Mouse (Mus musculus) embryonic facial prominence, embryonic 10.5 days (tissue): ENCODE data around the gene Aldh4a1. TPM values are rescaled to one million over a fixed set of nuclear protein-coding genes. Genes with fewer than 3 reads are reported as not detected.

Experiments
- DNase-seq: peaks from one replicate; pipeline ENCODE4 v3.0.0-alpha.2; 2017; ENCODE audit warnings: low spot score
- H3K27ac ChIP-seq: fragments of 300-500 bp; sonication (generic); replicated peaks from 2 replicates; pipeline ENCODE4 v1.5.1; 2016; ENCODE audit warnings: mild to moderate bottlenecking
- H3K27me3 ChIP-seq: fragments of 300-500 bp; sonication (generic); replicated peaks from 2 replicates; pipeline ENCODE4 v1.6.1; 2016; ENCODE audit warnings: low read depth, mild to moderate bottlenecking; ENCODE audit not compliant: poor library complexity, severe bottlenecking
- H3K36me3 ChIP-seq: fragments of 300-500 bp; sonication (generic); replicated peaks from 2 replicates; pipeline ENCODE4 v1.6.1; 2016; ENCODE audit warnings: mild to moderate bottlenecking, moderate library complexity
- H3K4me1 ChIP-seq: fragments of 300-500 bp; sonication (generic); 2 replicates; pipeline ENCODE4 v1.6.1; 2016
- H3K4me3 ChIP-seq: fragments of 300-500 bp; sonication (generic); 2 replicates; pipeline ENCODE4 v1.5.1; 2016; ENCODE audit warnings: mild to moderate bottlenecking, moderate library complexity
- H3K9me3 ChIP-seq: fragments of 300-500 bp; sonication (generic); 2 replicates; pipeline ENCODE4 v1.6.1; 2016; ENCODE audit warnings: mild to moderate bottlenecking
- WGBS: fragments of 180-500 bp; shearing (Covaris S2); methylation state at CpG from one replicate; pipeline ENCODE4 v1.1.7; 2016; 5-methylcytosine and 5-hydroxymethylcytosine counted together
- polyA plus RNA-seq: library from polyadenylated mRNA; unstranded; fragments of >200 nt; fragmentation: Nextera tagmentation; extraction: Ambion mirVana; gene quantifications from 2 replicates; pipeline ENCODE4 v1.2.1, GENCODE M21; 2016

Gene Aldh4a1
- polyA plus RNA-seq, 1 experiment from 2014 or later: 24.4 TPM

DNA sequence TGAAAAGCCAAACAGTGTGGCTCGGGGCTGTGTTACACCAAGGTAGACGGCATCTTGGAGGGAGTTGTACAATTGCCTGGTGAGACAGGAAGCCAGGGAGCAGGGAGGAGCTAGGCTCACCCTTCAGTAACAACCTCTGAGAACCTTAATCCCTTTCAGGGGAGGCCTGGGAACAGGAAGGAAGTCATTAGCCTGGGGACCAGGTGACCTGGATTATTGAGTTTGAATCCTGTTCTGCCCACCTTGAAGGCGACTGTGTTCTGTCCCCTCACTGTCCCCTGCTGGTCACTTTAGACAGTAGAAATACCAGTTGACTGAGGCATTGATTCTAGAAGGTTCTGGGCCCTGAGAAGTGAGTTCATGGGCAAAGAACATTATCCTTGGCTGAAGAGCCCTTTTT lies 28.6 kb upstream of the Aldh4a1 start:
- H3K4me1 ChIP-seq: peaks cover 95% of the 10 kb centered on the region
- peak overlapping the region; percentile 58; the same call in 1 of the 2 replicates for H3K27ac ChIP-seq
- H3K27me3 ChIP-seq: no peaks in the 10 kb centered on the region
- no peaks in the 10 kb centered on the region for H3K9me3 ChIP-seq
- H3K36me3 ChIP-seq: no peaks in the 10 kb centered on the region
- WGBS: 36% methylated on average over 3 of the region's 3 CpGs
- no peak for DNase-seq
- no peak overlapping the region for H3K4me3 ChIP-seq

DNA sequence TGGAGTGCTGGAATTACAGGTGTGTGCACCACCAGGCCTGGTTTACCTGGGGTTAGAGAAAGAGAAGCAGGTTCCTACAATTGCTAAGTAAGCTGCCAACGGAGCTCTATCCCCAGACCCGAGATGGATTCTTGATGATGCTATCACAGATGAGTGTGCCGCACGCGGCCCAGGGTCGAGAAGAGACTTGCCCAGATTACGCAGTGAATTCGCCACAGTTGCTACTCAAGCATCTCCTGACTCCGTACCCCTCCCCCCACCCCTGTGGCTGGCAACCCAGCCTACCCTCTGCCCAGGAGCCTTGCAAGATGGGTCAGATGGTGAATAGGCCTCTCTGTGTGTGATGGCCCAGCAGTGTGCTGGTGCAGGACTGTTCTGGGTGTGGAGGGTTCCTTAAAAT lies 26.0 kb upstream of the Aldh4a1 start:
- H3K27ac ChIP-seq: peak overlapping the region; percentile 88
- peak overlapping the region; percentile 1; the same call in 1 of the 2 replicates for H3K4me3 ChIP-seq
- no peaks in the 10 kb centered on the region for H3K36me3 ChIP-seq
- WGBS: 16% methylated on average over 9 of the region's 9 CpGs
- H3K27me3 ChIP-seq: no peaks in the 10 kb centered on the region
- no peaks in the 10 kb centered on the region for H3K9me3 ChIP-seq
- peak; percentile 53 for DNase-seq
- peaks cover 96% of the 10 kb centered on the region for H3K4me1 ChIP-seq

DNA sequence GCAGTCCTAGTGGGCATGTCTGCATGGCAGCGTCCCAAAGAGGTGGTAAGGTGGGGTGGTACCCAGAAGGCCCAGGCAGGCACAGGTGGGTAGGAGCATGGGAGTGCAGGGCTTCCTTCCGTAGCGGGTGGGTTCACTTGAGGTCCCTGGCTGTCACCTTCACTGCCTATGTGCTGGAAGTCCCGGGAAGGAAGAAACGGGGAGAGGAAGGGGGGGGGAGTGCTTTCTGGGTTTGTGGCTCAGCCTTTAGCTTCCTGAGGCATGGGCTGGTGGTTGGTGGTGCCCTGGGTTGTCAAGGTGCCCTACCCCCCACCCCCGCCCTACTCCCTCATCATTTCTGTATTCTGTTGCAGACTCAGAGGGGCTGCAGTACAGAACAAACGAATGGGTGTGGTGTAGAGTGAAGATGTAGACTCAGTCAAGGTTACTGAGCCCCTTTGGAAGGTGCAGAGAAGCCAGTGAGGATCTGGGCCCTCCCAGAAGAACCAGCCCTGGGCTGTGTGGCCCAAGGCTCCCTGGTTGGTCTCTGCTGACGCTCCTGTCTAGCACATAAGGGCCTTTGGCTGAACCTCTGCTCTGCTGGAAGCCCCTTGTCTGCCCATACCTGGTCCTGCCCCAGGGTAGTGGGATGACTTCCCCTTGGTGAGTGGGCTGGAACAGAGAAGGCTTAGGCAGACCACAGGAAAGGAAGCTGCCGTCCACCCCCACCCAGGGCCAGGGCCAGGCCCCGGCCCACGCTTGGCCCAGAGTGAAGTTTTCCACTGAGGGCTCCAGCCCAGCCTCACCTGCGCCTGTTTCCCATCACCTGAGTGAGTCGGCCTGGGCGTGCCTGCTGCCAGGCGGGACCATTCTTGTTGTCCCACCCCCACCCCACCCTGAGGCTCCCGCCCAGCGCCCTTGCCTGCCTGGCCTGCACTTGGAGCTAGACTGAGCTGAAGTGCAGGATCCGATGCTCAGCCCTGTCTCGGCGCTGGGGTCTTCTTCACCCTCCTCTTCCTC lies 25.1 kb upstream of the Aldh4a1 start:
- H3K9me3 ChIP-seq: no peaks in the 10 kb centered on the region
- no peaks in the 10 kb centered on the region for H3K36me3 ChIP-seq
- H3K27me3 ChIP-seq: no peaks in the 10 kb centered on the region
- whole genome bisulfite sequencing: 50% methylated on average over 20 of the region's 20 CpGs
- H3K4me1 ChIP-seq: peaks cover 98% of the 10 kb centered on the region
- no peak for DNase-seq
- H3K27ac ChIP-seq: peak overlapping the region; percentile 88
- H3K4me3 ChIP-seq: peak overlapping the region; percentile 41; the same call in 1 of the 2 replicates

DNA sequence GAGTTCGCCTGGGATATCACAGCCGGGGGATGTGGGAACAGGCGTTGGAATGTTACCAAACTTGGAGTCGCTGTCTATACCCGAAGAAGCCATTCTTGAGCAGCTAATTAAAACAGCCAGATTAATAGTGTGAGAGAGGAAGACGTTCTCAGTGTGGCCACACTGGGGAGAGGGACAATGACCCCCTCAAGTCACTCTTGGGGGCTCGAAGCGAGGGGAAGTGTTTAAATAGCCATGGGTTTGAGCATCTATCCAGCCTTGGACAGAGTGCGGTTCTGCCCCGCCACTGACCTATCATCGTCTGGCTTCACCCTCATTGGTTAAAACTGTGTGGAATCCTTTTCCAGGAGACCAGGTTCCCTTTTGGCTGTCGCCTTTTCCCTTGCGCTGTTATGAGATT lies 24.3 kb upstream of the Aldh4a1 start:
- Histone ChIP-seq H3K4me3 (peak overlapping the region; percentile 41), H3K4me1 (peaks cover 97% of the 10 kb centered on the region)

DNA sequence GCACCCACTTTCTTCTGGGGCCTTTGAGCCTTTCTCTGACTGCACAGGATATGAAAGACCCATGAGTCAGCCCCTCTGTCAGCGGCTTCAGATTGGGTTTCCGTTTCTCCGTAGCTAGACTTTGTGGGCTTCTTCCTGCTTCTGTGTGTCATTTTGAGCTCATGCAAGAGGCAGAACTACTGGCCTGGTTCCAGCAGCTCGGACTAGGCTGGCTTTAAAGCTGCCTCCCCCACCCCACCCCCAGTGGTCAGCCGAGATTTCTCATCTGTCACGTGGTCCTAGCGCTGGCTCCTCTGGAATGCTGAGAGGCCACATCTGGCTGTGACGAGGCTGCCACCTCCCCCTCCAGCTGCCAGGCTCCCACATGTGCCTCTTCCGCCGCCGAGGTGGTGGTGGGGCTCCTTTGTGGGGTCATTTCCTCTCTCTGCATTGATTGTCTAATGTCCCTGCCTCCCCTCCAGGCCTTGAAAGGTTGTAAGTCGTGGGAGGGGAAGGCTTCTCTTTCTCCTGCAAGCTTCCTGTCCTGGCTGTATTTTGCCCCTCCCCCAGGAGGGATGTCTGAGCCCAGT lies 23.6 kb upstream of the Aldh4a1 start:
- peaks cover 91% of the 10 kb centered on the region for H3K4me1 ChIP-seq
- WGBS: under 1% methylated on average over 12 of the region's 12 CpGs

More for the DNA sequence above, 24.3 kb upstream of the Aldh4a1 start:
- Histone ChIP-seq H3K27me3 (no peaks in the 10 kb centered on the region), H3K36me3 (no peaks in the 10 kb centered on the region), H3K27ac (peak overlapping the region; percentile 88), H3K9me3 (no peaks in the 10 kb centered on the region)
- no peak for DNase-seq
- 26% methylated on average over 13 of the region's 13 CpGs for WGBS

DNA sequence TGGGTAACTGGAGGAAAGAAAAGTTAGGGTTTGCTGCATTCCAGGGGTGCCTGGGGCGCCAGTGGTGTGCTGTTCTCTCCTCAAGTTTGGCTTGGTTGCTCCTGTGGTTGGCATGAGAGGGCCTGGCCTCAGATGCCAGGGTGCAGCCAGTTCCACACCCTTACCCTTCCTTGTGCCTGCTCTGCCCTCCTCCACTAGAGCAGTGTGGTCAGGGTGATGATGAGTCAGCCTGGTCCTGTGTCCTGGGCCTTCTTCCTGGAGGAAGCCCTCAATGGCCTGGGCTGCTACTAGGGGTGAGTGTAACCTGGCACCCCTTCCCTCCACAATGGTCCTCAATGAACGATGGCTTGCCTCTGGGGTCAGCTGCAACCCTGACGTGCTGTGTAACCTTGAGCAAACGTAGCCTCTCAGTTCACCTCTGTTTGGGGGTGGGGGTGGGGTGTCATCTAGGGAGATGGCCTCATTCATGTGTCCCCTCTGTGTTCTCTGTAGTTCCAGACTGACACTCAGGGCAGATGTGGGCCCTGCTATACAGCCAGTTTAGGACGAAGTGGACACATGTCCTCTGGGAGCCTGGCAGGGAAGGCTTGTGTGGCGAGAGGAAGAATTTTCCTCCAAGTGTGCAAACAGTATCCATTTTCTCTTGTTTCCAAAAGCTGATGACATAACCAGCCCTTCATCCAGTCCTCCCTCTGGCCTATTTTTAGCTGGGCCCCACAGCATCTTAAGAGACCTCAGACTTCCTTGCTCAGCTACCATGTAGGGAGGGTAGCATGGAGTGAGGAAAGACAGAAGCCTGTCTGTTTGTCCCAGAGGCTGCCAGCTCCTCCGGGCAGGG lies 20.9 kb upstream of the Aldh4a1 start:
- Histone ChIP-seq H3K36me3 (peaks cover 21% of the 10 kb centered on the region), H3K4me1 (peaks cover 65% of the 10 kb centered on the region), H3K27me3 (no peaks in the 10 kb centered on the region), H3K27ac (peak overlapping the region; percentile 75), H3K4me3 (no peak overlapping the region), H3K9me3 (no peaks in the 10 kb centered on the region)
- DNase-seq: no peak
- 57% methylated on average over 7 of the region's 7 CpGs for WGBS

More for the DNA sequence above, 23.6 kb upstream of the Aldh4a1 start:
- peak; percentile 96 for DNase-seq
- no peaks in the 10 kb centered on the region for H3K36me3 ChIP-seq
- H3K9me3 ChIP-seq: no peaks in the 10 kb centered on the region
- peak overlapping the region; percentile 41 for H3K4me3 ChIP-seq
- no peaks in the 10 kb centered on the region for H3K27me3 ChIP-seq
- H3K27ac ChIP-seq: peak overlapping the region; percentile 88

DNA sequence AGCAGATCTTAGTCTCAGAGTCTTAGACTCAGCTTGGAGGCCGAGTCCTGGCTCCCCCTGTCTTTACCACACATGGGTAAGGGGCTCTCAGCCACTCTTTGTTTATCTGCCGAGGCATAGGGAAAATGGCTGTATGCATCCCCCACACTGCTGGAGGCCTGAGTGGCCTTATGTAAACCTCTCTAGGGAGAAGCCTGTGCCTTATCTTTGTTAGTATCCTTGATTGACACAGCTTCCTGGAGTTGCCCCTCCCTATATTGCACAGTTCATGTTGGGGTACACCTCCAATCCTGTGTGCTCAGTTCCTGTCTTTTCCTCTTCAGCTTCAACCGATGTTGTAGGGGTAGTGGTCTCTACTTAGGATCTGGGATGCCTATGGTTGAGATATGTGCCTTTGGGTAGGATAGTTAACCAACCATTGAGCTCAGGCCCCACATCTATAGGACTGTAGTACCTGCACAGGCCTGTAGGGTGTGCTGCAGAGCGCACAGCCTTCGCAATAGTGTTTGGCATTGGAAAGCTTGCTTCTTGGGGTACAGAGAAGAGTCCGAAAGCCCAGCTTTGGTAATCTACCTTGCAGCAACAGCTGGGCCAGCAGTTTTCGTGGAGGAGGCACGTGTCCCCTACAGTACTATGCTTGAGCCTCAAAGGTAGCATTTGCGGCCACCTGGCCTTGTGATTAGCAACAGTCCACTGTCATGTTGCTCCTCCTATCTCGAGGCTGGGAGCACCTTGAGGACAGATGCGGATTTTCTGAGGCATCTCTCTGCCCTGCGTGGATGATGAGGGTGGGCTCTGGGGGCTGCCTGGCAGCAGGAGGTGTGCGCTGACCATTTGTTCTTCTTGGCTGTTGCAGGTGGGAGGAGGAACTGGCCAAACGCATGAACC lies 20.1 kb upstream of the Aldh4a1 start, which contains the start of gene Gm21969:
Gene Gm21969, plus strand, starts transcription at position 830 of the 888 bp plus-strand sequence.
- peaks cover 56% of the 10 kb centered on the region for H3K4me1 ChIP-seq
- peak within 1 kb of the TSS; percentile 75 for H3K27ac ChIP-seq
- no peaks in the 10 kb centered on the region for H3K9me3 ChIP-seq
- H3K36me3 ChIP-seq: peaks cover 30% of the 10 kb centered on the region
- DNase-seq: peak; percentile 67
- no peaks in the 10 kb centered on the region for H3K27me3 ChIP-seq
- H3K4me3 ChIP-seq: no peak within 1 kb of the TSS
- 50% methylated on average over 14 of the region's 14 CpGs for WGBS

DNA sequence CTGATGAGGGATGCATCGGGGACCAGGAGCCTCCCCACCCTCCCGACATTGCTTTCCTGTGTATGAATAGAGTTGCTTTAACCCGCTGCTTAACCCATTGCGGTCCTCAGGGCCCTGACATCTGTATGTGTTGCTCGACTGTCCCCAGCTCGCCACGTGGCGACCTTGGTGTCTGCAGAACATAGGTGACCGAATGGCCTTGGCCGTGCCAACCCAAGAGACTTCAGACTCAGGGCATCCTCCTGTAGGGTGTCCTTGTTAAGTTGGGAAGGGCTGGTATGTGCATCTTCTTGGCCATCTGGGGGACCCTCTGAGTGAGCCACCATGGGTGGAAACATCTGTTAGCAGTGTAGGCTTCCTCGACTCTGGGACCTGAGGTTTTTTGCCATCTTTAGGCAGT lies 17.4 kb upstream of the Aldh4a1 start:
- no peak overlapping the region for H3K4me3 ChIP-seq
- peaks cover 30% of the 10 kb centered on the region for H3K4me1 ChIP-seq
- H3K27ac ChIP-seq: no peak overlapping the region
- no peak for DNase-seq
- WGBS: 88% methylated on average over 11 of the region's 11 CpGs
- no peaks in the 10 kb centered on the region for H3K9me3 ChIP-seq
- H3K27me3 ChIP-seq: no peaks in the 10 kb centered on the region
- H3K36me3 ChIP-seq: peaks cover 45% of the 10 kb centered on the region

DNA sequence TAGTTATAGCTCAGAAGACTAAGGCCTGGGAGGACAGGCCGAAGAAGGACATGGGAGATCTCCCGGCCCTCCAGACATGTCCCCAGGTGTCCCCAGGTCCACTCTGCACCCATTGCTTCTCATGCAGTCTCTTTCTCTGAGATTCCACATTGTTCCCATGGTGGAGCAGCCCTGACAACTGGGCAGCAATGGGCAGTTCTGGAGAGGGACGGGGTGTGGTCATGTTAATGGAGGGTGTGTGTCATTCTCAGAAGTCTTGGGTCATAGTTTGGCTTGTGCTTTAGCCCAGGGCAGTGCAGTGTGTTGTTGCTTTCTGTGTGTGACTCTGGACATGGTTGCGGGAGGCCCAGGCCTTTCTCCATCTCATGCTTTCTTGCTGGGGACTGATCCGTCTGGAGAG lies 15.9 kb upstream of the Aldh4a1 start:
- 91% methylated on average over 5 of the region's 5 CpGs for WGBS
- peaks cover 26% of the 10 kb centered on the region for H3K4me1 ChIP-seq
- no peaks in the 10 kb centered on the region for H3K9me3 ChIP-seq
- H3K36me3 ChIP-seq: peaks cover 46% of the 10 kb centered on the region
- H3K27ac ChIP-seq: no peak overlapping the region
- no peaks in the 10 kb centered on the region for H3K27me3 ChIP-seq
- H3K4me3 ChIP-seq: no peak overlapping the region
- no peak for DNase-seq

DNA sequence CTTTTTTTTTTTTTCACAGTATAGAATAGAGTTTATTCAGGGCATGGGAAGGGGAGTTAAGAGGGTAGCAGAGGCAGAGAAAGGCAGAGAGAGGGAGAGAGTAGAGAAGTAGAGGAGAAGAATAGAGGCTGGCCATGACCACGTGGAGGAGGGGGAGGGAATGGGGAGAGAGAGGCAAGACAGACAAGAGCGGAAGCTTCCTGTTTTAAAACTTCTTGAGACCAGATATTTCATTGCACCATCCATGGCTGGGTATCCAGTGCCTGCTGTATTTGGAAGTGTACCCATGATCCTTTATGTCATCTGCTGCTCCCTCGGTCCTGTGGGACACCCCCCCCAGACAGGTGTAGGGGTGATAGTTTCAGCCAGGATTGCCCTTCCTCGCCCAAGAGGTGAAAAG lies 13.7 kb upstream of the Aldh4a1 start:
- no peaks in the 10 kb centered on the region for H3K27me3 ChIP-seq
- DNase-seq: no peak
- 72% methylated on average over 4 of the region's 4 CpGs for WGBS
- H3K27ac ChIP-seq: no peak overlapping the region
- H3K4me3 ChIP-seq: no peak overlapping the region
- peaks cover 9% of the 10 kb centered on the region for H3K9me3 ChIP-seq
- peaks cover 11% of the 10 kb centered on the region for H3K4me1 ChIP-seq
- H3K36me3 ChIP-seq: peaks cover 64% of the 10 kb centered on the region

DNA sequence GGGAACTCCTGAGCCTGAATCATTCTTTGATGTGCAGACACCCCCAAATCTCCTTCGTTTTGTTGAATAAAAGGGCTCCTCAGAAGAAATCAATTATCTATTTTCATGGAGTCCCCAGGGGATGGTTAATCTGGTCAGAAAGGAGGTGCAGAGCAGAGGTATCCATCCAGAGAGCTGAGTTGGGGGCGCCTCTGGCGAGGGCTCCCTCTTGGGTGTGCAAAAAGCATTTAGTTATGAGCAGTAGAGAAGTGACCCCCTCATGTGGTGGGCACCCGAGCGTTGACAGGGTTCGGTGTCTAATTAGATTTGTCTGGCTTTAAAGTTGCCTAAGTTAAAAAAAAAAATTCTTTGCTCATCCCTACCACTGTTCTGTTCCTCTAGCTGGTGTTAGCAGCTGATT lies 11.7 kb upstream of the Aldh4a1 start:
- H3K4me1 ChIP-seq: peaks cover 14% of the 10 kb centered on the region
- 0 out of 2 replicates have a peak overlapping the region, but pooled peaks have one; percentile 41 for H3K27ac ChIP-seq
- no peaks in the 10 kb centered on the region for H3K27me3 ChIP-seq
- DNase-seq: no peak
- no peak overlapping the region; the same call in 1 of the 2 replicates for H3K4me3 ChIP-seq
- peaks cover 69% of the 10 kb centered on the region for H3K36me3 ChIP-seq
- 57% methylated on average over 6 of the region's 6 CpGs for WGBS
- H3K9me3 ChIP-seq: peaks cover 11% of the 10 kb centered on the region
